Mouse (Mus musculus): ENCODE measurements around the gene Hlcs. TPM values are rescaled to one million over a fixed set of nuclear protein-coding genes. Genes with fewer than 3 reads are reported as not detected.

Gene Hlcs
- total and polyA plus RNA-seq, 3 experiments = 2.1 to 15.5 (median 3.1) TPM

GRCm38 (mm10) chr16:94126200-94126599 lies 187.2 kb downstream of the Hlcs start:
- Histone ChIP-seq H3K9me3 (replicated peaks) (no peaks in the 10 kb centered on the region), H3K4me3 (ENCODE audit: low read depth, low read length) (no peak overlapping the region), H3K36me3 (replicated peaks) (no peaks in the 10 kb centered on the region), H3K4me1 (ENCODE audit: insufficient read depth, low read depth, low read length) (no peaks in the 10 kb centered on the region), H3K27me3 (ENCODE audit: insufficient read depth, low read length) (peaks cover 6% of the 10 kb centered on the region)
- ATAC-seq (ENCODE audit: extremely low read depth, insufficient number of reproducible peaks, low FRiP score, poor library complexity, severe bottlenecking) = no peak
- DNase-seq (ENCODE audit: low spot score) = no peak
- no peak for TF ChIP-seq CTCF (IDR thresholded peaks at IDR 0.05; ENCODE audit: low read depth, low read length)
- TF ChIP-seq GATA1 (IDR thresholded peaks at IDR 0.05; ENCODE audit: borderline replicate concordance, low read length) = no peak
- TF ChIP-seq GATA2 (IDR thresholded peaks at IDR 0.05; ENCODE audit: borderline replicate concordance, low read depth, low read length) = no peak
- TF ChIP-seq POLR2AphosphoS5 (IDR thresholded peaks at IDR 0.05; ENCODE audit: insufficient replicate concordance, low read depth, low read length) = no peak
- no peak for TF ChIP-seq TAL1 (conservative IDR thresholded peaks at IDR 0.05; ENCODE audit: low read depth, low read length)

DNA sequence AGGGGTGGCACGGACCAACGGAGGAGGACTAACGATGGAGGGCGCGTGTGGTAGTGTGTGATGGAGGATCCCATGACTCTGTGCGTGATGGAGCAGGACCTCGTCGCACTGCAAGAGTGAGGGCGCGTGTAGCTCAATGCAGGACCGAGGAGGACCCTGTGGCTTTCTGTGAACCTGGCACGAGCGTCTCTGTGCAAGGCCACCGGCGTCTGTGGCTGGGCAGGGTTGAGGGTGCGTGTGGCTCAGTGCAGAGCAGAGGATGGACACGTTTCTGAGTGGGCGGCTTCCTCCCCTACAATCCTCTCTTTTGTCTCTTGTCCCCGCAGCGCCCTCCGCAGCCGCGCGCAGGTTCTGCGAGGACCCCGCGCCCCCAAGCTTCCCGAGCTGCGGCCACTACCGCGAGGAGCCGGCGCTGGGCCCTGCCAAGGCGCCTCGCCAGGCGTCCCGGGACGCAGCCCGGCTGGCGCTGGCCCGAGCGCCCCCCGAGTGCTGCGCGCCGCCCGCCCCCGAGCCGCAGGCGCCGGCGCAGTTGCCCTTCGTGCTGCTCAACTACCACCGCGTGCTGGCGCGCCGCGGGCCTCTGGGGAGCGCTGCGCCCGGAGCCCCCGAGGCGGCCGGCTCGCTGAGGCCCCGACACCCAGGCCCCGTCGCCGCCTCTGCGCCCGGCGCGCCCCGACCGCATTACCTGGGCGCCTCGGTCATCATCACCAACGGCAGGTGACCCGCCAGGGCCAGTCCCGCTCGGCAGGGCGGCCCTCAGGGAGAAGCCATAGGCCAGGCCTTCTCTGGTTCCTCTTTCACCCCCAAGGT lies 188.0 kb downstream of the Hlcs start:
- no peak overlapping the region for H3K4me3 ChIP-seq (ENCODE audit: low read depth, low read length)
- H3K4me1 ChIP-seq (ENCODE audit: insufficient read depth, low read depth, low read length) = no peaks in the 10 kb centered on the region
- no peak for TF ChIP-seq TAL1 (conservative IDR thresholded peaks at IDR 0.05; ENCODE audit: low read depth, low read length)
- no peak for TF ChIP-seq GATA1 (IDR thresholded peaks at IDR 0.05; ENCODE audit: borderline replicate concordance, low read length)
- no peak for TF ChIP-seq CTCF (IDR thresholded peaks at IDR 0.05; ENCODE audit: low read depth, low read length)
- TF ChIP-seq GATA2 (IDR thresholded peaks at IDR 0.05; ENCODE audit: borderline replicate concordance, low read depth, low read length) = no peak
- no peak for TF ChIP-seq POLR2AphosphoS5 (IDR thresholded peaks at IDR 0.05; ENCODE audit: insufficient replicate concordance, low read depth, low read length)
- peaks cover 6% of the 10 kb centered on the region for H3K27me3 ChIP-seq (ENCODE audit: insufficient read depth, low read length)
- DNase-seq (ENCODE audit: low spot score) (no peak), ATAC-seq (ENCODE audit: extremely low read depth, insufficient number of reproducible peaks, low FRiP score, poor library complexity, severe bottlenecking) (no peak)
- H3K36me3 ChIP-seq (replicated peaks) = no peaks in the 10 kb centered on the region
- no peaks in the 10 kb centered on the region for H3K9me3 ChIP-seq (replicated peaks)

DNA sequence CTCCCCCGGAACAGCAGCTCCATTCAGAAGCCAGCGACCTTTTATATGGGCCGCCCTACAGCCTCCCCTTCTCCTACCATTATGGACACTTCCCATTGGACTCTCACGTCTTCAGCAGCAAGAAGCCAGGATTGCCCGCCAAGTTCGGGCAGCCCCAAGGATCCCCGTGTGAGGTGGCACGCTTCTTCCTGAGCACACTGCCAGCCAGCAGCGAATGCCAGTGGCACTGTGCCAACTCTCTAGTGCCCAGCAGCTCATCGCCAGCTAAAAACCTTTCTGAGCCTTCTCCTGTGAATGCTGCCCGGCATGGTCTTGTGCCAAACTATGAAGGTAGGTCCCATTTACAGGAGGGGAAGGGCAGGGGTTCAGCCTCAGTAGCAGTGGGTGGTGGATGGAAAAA lies 190.1 kb downstream of the Hlcs start:
- no peak for TF ChIP-seq GATA1 (IDR thresholded peaks at IDR 0.05; ENCODE audit: borderline replicate concordance, low read length)
- TF ChIP-seq POLR2AphosphoS5 (IDR thresholded peaks at IDR 0.05; ENCODE audit: insufficient replicate concordance, low read depth, low read length) = no peak
- no peak for TF ChIP-seq GATA2 (IDR thresholded peaks at IDR 0.05; ENCODE audit: borderline replicate concordance, low read depth, low read length)
- TF ChIP-seq TAL1 (conservative IDR thresholded peaks at IDR 0.05; ENCODE audit: low read depth, low read length) = no peak
- no peak for TF ChIP-seq CTCF (IDR thresholded peaks at IDR 0.05; ENCODE audit: low read depth, low read length)
- Histone ChIP-seq H3K9me3 (replicated peaks) (no peaks in the 10 kb centered on the region), H3K4me3 (ENCODE audit: low read depth, low read length) (no peak overlapping the region), H3K27me3 (ENCODE audit: insufficient read depth, low read length) (no peaks in the 10 kb centered on the region; the same call in 1 of the 2 replicates), H3K36me3 (replicated peaks) (no peaks in the 10 kb centered on the region), H3K4me1 (ENCODE audit: insufficient read depth, low read depth, low read length) (no peaks in the 10 kb centered on the region)
- ATAC-seq (ENCODE audit: extremely low read depth, insufficient number of reproducible peaks, low FRiP score, poor library complexity, severe bottlenecking) (no peak), DNase-seq (ENCODE audit: low spot score) (no peak)

DNA sequence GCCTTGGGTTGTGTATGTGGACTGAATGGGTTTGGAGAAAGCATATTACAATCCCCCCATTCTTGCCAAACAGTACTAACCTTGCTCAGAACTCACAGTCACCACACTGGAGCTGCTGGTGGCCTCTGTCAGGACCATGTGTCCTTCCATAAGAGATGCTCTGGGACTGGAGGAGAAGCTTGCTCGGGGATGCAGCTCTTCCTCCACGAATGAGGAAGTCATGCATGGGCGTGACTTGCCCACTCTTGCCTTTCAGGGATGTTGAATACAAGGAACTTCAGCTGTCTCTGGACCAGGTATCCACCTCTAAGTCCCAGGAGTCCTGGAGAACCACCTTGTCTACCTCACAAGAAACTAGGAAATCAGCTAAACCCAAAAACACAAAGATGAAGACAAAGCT lies 191.0 kb downstream of the Hlcs start:
- TF ChIP-seq TAL1 (conservative IDR thresholded peaks at IDR 0.05; ENCODE audit: low read depth, low read length) (no peak), POLR2AphosphoS5 (IDR thresholded peaks at IDR 0.05; ENCODE audit: insufficient replicate concordance, low read depth, low read length) (no peak), GATA1 (IDR thresholded peaks at IDR 0.05; ENCODE audit: borderline replicate concordance, low read length) (no peak), CTCF (IDR thresholded peaks at IDR 0.05; ENCODE audit: low read depth, low read length) (no peak)
- no peaks in the 10 kb centered on the region for H3K36me3 ChIP-seq (replicated peaks)
- ATAC-seq (ENCODE audit: extremely low read depth, insufficient number of reproducible peaks, low FRiP score, poor library complexity, severe bottlenecking) = no peak
- peaks cover 5% of the 10 kb centered on the region; the same call in 1 of the 2 replicates for H3K27me3 ChIP-seq (ENCODE audit: insufficient read depth, low read length)
- DNase-seq (ENCODE audit: low spot score) = no peak
- no peak overlapping the region for H3K4me3 ChIP-seq (ENCODE audit: low read depth, low read length)
- H3K4me1 ChIP-seq (ENCODE audit: insufficient read depth, low read depth, low read length) = no peaks in the 10 kb centered on the region
- H3K9me3 ChIP-seq (replicated peaks) = no peaks in the 10 kb centered on the region

- no peak for ATAC-seq (ENCODE audit: extremely low read depth, insufficient number of reproducible peaks, low FRiP score, poor library complexity, severe bottlenecking)
- no peaks in the 10 kb centered on the region for H3K36me3 ChIP-seq (replicated peaks)
- H3K4me3 ChIP-seq (ENCODE audit: low read depth, low read length) = no peak overlapping the region
- H3K27me3 ChIP-seq (ENCODE audit: insufficient read depth, low read length) = peaks cover 8% of the 10 kb centered on the region
- no peak for DNase-seq (ENCODE audit: low spot score)
- no peak for TF ChIP-seq GATA1 (IDR thresholded peaks at IDR 0.05; ENCODE audit: borderline replicate concordance, low read length)
- TF ChIP-seq CTCF (IDR thresholded peaks at IDR 0.05; ENCODE audit: low read depth, low read length) = no peak
- TF ChIP-seq GATA2 (IDR thresholded peaks at IDR 0.05; ENCODE audit: borderline replicate concordance, low read depth, low read length) = no peak
- no peak for TF ChIP-seq TAL1 (conservative IDR thresholded peaks at IDR 0.05; ENCODE audit: low read depth, low read length)
- TF ChIP-seq POLR2AphosphoS5 (IDR thresholded peaks at IDR 0.05; ENCODE audit: insufficient replicate concordance, low read depth, low read length) = no peak
- no peaks in the 10 kb centered on the region for H3K9me3 ChIP-seq (replicated peaks)
- H3K4me1 ChIP-seq (ENCODE audit: insufficient read depth, low read depth, low read length) = no peaks in the 10 kb centered on the region
These were observed 195.0 kb downstream of the Hlcs start for GRCm38 (mm10) chr16:94118394-94118793.

DNA sequence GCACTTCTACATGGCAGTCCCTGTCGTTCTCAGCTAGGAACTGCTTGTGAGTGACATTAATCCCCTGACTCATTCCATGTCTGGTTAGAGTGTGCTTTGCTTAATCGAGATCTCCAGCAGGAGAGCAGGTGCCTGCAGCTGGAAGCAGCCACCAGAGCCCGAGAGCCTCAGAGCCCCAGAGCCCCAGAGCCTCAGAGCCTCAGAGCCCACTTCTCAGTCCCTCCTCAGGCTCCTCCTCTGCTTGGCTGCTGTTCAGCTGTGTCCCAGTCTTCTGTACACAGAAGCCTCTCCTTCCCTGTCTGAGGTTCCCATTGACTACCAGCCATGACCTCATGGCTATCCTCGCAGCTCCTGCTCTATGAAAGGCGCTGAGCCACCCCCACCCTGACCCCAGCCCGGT lies 196.0 kb downstream of the Hlcs start:
- DNase-seq (ENCODE audit: low spot score) (no peak), ATAC-seq (ENCODE audit: extremely low read depth, insufficient number of reproducible peaks, low FRiP score, poor library complexity, severe bottlenecking) (no peak)
- Histone ChIP-seq H3K4me1 (ENCODE audit: insufficient read depth, low read depth, low read length) (no peaks in the 10 kb centered on the region), H3K9me3 (replicated peaks) (no peaks in the 10 kb centered on the region), H3K27me3 (ENCODE audit: insufficient read depth, low read length) (peaks cover 13% of the 10 kb centered on the region), H3K36me3 (replicated peaks) (no peaks in the 10 kb centered on the region), H3K4me3 (ENCODE audit: low read depth, low read length) (no peak overlapping the region)
- TF ChIP-seq TAL1 (conservative IDR thresholded peaks at IDR 0.05; ENCODE audit: low read depth, low read length) (no peak), POLR2AphosphoS5 (IDR thresholded peaks at IDR 0.05; ENCODE audit: insufficient replicate concordance, low read depth, low read length) (no peak), GATA2 (IDR thresholded peaks at IDR 0.05; ENCODE audit: borderline replicate concordance, low read depth, low read length) (no peak), CTCF (IDR thresholded peaks at IDR 0.05; ENCODE audit: low read depth, low read length) (no peak), GATA1 (IDR thresholded peaks at IDR 0.05; ENCODE audit: borderline replicate concordance, low read length) (no peak)

Data from G1E (cell line).